Mouse (Mus musculus) ES-Bruce4 (cell line): ENCODE results near the gene Sfmbt1.

Source experiments
- CTCF ChIP-seq: IDR thresholded peaks from one replicate; pipeline ENCODE4 v1.8.1; 2011; ENCODE audit warnings: low read depth, low read length
- POLR2A ChIP-seq: IDR thresholded peaks from one replicate; pipeline ENCODE4 v1.8.1; 2011; ENCODE audit warnings: low read length; ENCODE audit not compliant: insufficient read depth

DNA sequence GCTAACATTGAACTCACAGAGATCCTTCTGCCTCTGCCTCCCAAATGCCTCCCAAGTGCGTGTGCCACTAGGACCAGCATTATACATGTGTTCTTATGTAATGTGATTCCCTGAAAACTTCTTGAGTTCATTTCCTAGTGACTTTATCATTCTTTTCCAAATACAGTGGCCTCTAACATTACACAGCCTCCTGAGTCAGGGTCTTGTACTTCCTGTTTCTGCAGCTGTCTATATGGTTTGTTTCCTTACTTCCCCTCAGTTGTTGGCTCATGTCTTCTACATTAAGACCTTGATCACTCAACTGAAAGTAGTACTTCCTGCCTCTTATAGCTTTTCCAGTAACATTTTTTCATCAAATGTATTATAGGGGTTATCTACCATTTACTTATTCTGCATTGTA, 46.6 kb downstream of the Sfmbt1 start:
- no peak for TF ChIP-seq CTCF
- TF ChIP-seq POLR2A: no peak
